Mouse (Mus musculus) subcutaneous adipose tissue, adult 2 months (tissue): ENCODE data around the gene Elof1. TPM values are rescaled to one million over a fixed set of nuclear protein-coding genes. Genes with fewer than 3 reads are reported as not detected.

Experiments used
- polyA plus RNA-seq: library from polyadenylated mRNA; depleted of rRNA; stranded (reverse); fragments of >200 nt; gene quantifications from 2 replicates; pipeline ENCODE4 v1.2.3, GENCODE M21; 2012; ENCODE audit warnings: low replicate concordance; rRNA removed

Gene Elof1
- polyA plus RNA-seq, result 141 and 144 TPM in 2 replicates

GRCm38 (mm10) chr9:22116740-22117426 is at the start of gene Elof1:
Gene Elof1 (minus strand): TSS chr9:22117172.

GRCm38 (mm10) chr9:22156497-22157245 is 39.7 kb upstream of the Elof1 start, which contains the start of gene Pigyl:
Gene Pigyl (plus strand): TSS chr9:22156846.

GRCm38 (mm10) chr9:22135644-22136390 is 18.8 kb upstream of the Elof1 start, which contains the start of gene Acp5:
Gene Acp5 (minus strand): TSS chr9:22135711.

DNA sequence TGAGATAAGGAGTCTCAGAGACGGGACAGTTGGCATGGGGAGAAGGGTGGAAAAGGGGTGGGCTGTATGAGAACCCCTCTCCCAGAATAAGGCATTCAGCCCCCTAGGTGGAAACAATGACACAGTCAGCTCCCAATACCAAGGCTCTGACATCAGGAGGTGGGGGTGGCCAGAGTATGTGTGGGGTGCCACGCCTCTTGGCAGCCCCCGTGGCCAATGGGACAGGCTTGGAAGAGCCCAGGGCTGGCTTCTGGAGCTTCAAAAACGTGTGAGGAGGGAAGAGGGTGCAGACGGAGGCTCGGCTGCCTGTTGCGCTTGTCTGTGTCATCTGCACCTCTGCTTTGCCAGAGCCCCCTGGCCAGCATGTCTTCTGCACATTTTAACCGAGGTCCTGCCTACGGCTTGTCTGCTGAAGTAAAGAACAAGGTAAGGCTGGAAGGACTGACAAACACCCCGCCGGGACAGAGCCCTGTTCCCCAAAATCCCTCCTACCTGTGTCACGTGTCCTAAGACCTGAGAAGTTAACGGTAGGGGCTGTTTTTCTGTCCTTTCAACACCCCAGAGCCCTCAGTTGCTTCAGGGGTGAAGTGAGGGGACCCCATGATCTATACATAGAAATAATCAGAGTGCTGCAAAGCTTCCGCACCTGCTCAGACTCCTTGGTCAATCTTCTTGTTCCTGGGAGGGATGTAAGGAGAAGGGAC is 17.8 kb downstream of the Elof1 start, which contains the start of gene Cnn1:
Gene Cnn1 (plus strand): TSS at position 224 of the 704 bp plus-strand sequence.

GRCm38 (mm10) chr9:22085022-22085834 is 31.7 kb downstream of the Elof1 start, which contains the start of gene Ecsit:
Gene Ecsit (minus strand): TSS chr9:22085438.

DNA sequence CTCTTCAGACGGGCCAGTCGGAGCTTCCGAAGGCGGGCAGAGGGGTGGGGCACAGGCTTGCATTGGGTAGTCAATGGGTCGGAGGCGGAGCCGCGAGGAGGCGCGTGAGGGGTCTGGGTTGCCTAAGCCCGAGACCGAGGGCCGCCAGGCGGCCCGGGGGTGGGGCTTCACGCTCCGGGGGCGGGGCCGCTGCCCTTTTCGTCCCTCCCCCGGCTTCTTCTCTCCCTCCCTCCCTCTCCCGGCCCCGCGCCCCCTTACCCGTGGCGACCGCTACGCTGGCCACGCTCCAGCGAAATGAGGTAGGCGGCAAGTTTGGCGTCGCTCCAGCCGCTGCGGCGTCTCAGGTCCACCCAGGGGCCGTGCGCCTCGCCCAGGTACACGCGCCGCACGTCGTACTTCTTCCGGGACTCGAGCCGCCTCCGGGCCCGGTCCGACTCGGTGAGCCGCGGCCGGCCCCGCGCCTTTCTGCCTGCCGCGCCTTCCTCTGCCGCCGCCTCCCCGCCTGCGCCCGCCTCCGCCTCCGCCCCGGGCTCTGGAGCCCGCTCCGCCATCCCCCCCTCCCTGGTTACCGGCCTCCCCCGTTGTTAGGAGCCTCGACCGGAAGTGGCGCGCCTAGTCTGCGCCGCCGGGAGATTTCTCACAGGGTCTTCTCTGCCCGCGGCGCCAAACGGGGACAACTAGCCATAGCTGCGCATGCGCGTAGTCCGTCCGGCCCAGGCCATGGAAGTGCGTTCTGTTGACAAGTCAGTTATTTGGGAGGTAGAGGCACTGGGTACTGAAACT is 46.0 kb downstream of the Elof1 start, which contains the start of the genes Gm49318 and Zfp653:
Gene Gm49318 (minus strand): TSS at position 469 of the 783 bp plus-strand sequence.
Gene Zfp653 (minus strand): TSS at position 586 of the 783 bp plus-strand sequence.

Other genes with a start within 250 kb of the Elof1 start
- 104 and 231 TPM in 2 replicates for gene Rab3d, start 199.0 kb downstream of the Elof1 start, polyA plus RNA-seq
- 10.3 and 13.2 TPM in 2 replicates for gene Ccdc159, start 189.7 kb downstream of the Elof1 start, polyA plus RNA-seq
- gene Tmem205, start 189.6 kb downstream of the Elof1 start, polyA plus RNA-seq, result 156 and 380 TPM in 2 replicates
- gene Plppr2, start 180.1 kb downstream of the Elof1 start, polyA plus RNA-seq, result 15.4 and 26.3 TPM in 2 replicates
- gene Swsap1, start 161.4 kb downstream of the Elof1 start, polyA plus RNA-seq, result 7.3 and 11.5 TPM in 2 replicates
- 7.3 and 23.8 TPM in 2 replicates for gene Epor, start 153.7 kb downstream of the Elof1 start, polyA plus RNA-seq
- 16.3 and 35.2 TPM in 2 replicates for gene Rgl3, start 127.7 kb downstream of the Elof1 start, polyA plus RNA-seq
- gene Ccdc151, start 114.5 kb downstream of the Elof1 start, polyA plus RNA-seq, result 0.07 and 0.19 TPM in 2 replicates
- gene Prkcsh, start 114.4 kb downstream of the Elof1 start, polyA plus RNA-seq, result 71.3 and 86.6 TPM in 2 replicates
- gene Elavl3, start 65.1 kb downstream of the Elof1 start, polyA plus RNA-seq, result 0.22 and 0.56 TPM in 2 replicates
- not detected in 2 replicates for gene Gm49318, start 45.9 kb downstream of the Elof1 start, polyA plus RNA-seq
- gene Zfp653, start 45.8 kb downstream of the Elof1 start, polyA plus RNA-seq, result 14.6 and 26.8 TPM in 2 replicates
- gene Ecsit, start 31.7 kb downstream of the Elof1 start, polyA plus RNA-seq, result 56.9 and 69.5 TPM in 2 replicates
- gene Cnn1, start 18.0 kb downstream of the Elof1 start, polyA plus RNA-seq, result 19.0 and 388 TPM in 2 replicates
- gene Acp5, start 18.5 kb upstream of the Elof1 start, polyA plus RNA-seq, result 344 and 1,133 TPM in 2 replicates
- 64.5 and 77.9 TPM in 2 replicates for gene Pigyl, start 39.7 kb upstream of the Elof1 start, polyA plus RNA-seq
- 0.33 TPM in 2 replicates for gene Zfp872, start 70.9 kb upstream of the Elof1 start, polyA plus RNA-seq
- 19.3 and 20.7 TPM in 2 replicates for gene Zfp809, start 108.5 kb upstream of the Elof1 start, polyA plus RNA-seq
- 0.04 and 0.71 TPM in 2 replicates for gene Zfp599, start 142.7 kb upstream of the Elof1 start, polyA plus RNA-seq
- 7.9 and 8.0 TPM in 2 replicates for gene Zfp810, start 190.5 kb upstream of the Elof1 start, polyA plus RNA-seq